Mouse (Mus musculus) thymus, postnatal 4 days (tissue): ENCODE data around the gene Ppp1r12b.

Experiments
- DNase-seq: peaks from one replicate; pipeline ENCODE4 v3.0.0; 2021

Gene Ppp1r12b

DNA sequence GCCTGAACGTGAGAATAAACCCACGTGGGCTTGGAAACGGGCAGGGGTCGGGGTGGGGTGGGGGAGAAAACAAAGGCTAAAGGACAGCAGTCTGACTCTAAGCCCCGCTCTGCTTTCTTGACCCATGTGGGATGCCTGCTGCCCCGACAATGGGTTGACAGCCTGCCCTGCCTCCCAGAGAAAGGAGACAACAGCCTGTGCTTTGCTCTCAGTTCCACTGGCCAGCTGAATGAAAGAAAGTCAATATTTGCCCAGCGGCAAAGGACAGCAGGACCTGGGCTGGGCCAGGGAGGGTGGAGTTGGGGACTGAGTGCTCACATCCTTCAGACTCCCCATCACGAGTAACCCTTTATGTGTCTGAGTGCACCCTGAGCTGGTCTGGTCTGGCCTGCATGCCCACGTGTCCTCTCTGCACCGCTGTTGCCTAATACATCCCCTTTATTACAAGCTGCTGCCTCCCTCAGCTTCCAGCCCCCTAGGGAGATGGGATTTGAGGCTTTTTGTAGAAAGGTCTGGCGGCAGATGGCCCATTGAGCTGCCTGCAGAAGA lies 242.2 kb downstream of the Ppp1r12b start:
- DNase-seq = no peak

GRCm38 (mm10) chr1:134712781-134713299 lies 242.9 kb downstream of the Ppp1r12b start:
- DNase-seq = no peak

DNA sequence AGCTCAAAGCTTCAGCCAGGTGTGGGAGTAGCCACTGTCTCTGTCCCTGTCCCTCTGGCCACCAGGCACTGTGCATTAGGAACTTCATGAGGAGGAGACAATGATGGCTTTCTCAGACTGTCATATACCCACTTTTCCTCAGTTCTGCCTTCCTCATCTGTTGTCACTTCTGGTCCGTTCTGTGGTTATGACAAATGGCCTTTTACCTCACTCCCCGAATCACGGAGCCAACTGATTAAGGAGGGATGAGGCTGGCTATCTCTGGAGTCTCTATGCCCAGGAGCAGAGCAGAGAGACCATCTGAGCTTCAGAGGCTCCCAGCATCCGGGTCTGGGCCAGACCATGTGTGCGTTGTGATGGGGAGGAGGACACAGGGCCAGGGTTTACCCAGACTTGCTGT lies 244.1 kb downstream of the Ppp1r12b start:
- no peak for DNase-seq

DNA sequence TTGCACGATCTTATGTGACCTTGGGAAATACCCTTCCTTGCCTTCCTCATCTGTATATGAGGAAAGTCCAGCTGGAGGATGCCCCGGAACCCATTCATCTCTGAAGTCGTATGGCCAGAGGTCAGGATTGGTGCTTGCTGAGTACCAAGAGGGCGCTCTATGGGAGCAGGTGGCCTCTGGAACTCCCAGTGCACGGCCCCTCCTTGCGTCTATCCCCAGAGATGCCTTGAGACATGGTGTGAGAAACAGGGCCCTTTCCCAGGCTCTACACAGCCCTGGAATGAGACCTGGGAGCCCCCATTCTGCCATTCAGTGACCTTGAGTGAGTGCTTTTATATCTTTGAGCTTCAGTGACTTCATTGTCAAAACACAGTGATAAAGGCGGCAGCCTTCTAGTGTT lies 244.7 kb downstream of the Ppp1r12b start:
- DNase-seq = no peak

DNA sequence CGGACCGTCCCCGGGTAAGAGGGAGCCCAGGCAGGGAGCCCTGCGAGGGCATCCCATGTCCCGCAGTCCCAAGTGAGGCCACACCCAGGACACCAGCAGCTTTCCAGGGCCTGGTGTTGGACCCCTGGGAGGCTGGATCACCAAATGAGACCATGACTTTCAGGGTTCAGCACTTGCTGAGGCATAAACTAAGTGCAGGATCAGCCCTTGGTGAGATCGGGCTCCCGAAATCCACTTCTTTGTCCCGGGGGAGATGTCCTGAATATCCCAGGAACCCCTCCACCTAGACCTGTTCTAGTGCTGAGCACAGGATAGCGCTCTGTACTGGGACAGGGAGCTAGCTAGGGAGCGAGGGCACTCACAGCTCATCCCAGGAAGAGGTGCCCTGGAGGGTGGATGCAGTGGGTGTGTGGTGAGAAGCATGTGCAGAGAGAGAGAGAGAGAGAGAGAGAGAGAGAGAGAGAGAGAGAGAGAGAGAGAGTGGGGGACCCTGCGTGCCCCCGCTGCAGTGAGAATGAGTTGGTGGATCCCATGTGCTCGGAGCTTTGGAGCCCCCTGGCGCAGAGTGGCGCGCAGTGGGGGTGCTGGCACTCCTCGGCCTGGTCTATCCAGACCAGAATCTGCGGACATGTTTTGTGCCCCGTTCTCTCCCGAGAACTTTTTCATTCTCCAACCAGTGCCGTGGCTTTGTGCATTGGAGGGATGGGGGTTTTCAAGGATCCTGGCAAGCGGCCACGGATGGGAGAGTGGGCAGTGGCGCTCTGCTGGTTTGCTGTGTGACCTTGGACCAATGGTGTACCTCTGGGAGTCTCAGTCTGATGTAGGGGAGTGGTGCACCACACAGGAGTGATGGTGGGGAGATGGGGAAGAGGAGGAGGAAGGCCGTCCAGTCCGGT lies 246.1 kb downstream of the Ppp1r12b start:
- peak; percentile 30 for DNase-seq

- peak; percentile 74 for DNase-seq
These were observed 246.8 kb downstream of the Ppp1r12b start for GRCm38 (mm10) chr1:134708801-134709385.

GRCm38 (mm10) chr1:134708274-134708673 lies 247.5 kb downstream of the Ppp1r12b start:
- peak; percentile 13 for DNase-seq

- no peak for DNase-seq
These were observed 248.2 kb downstream of the Ppp1r12b start for GRCm38 (mm10) chr1:134707516-134707915.

DNA sequence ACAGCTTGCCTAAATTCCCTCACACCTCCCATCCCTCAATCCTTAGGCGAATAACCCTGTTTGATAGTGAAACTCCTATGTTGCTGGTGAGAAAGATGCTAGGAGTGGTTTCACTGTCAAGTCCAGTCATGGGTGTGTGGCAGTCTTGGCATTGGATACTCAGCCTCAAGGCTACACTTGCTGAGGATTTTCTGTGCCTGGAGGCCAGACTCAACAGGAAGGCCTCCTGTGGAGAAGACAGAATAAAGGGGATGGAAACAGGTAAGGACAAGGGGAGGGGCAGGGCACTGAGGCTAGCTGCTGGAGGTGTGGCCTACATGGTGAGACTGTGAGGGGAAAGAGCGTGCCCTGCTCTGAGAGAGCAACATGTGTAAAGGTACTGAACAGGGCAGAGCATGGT lies 249.2 kb downstream of the Ppp1r12b start:
- DNase-seq = no peak
